Mouse (Mus musculus): Measurements from ENCODE around the gene Asb13. TPM values are rescaled to one million over a fixed set of nuclear protein-coding genes. Genes with fewer than 3 reads are reported as not detected.

Asb13 gene
- polyA plus RNA-seq, 1 experiment: 53.1 TPM

DNA sequence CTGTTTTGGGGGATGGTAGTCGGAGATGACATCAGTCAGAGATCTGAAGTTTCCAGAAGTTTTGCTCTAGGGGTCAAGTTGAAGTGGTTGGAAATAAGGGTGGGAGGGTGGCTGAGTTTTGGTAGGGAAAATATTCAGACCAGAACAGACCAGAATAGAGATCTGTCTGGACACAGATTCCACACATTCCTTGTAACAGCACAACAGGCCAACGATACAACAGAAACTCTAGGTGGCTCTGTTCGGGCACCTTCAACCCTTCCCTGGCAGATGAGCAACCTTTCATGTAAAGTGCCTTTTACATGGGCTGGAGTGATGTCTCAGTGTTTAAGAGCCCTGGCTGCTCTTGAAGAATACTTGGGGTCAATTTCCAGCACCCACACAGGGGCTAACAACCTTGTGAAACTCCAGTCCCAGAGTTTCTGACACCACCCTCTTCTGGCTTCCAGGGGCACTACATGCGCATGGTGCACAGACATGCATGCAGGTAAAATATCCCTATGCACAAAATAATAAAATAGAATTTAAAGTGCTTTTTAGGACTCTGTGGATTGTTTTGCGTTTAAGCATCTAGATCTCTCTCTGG, 33.5 kb downstream of the Asb13 start:
- no peak for TF ChIP-seq POLR2A (IDR thresholded peaks at IDR 0.05; ENCODE audit: borderline replicate concordance, insufficient read depth, low read length)
- TF ChIP-seq CTCF (IDR thresholded peaks at IDR 0.05; ENCODE audit: borderline replicate concordance, insufficient read depth, low read depth, low read length): no peak
- H3K27ac ChIP-seq (ENCODE audit: insufficient read depth, low read length): no peak overlapping the region
- H3K4me1 ChIP-seq (ENCODE audit: control insufficient read depth, insufficient read depth, low read length): no peaks in the 10 kb centered on the region
- DNase-seq: no peak
- no peaks in the 10 kb centered on the region for H3K27me3 ChIP-seq (ENCODE audit: control insufficient read depth, insufficient read depth, low read length)
- H3K4me3 ChIP-seq (replicated peaks; ENCODE audit: insufficient read depth, low read depth, low read length): no peak overlapping the region
- WGBS: 88% methylated on average over 5 of the region's 5 CpGs

DNA sequence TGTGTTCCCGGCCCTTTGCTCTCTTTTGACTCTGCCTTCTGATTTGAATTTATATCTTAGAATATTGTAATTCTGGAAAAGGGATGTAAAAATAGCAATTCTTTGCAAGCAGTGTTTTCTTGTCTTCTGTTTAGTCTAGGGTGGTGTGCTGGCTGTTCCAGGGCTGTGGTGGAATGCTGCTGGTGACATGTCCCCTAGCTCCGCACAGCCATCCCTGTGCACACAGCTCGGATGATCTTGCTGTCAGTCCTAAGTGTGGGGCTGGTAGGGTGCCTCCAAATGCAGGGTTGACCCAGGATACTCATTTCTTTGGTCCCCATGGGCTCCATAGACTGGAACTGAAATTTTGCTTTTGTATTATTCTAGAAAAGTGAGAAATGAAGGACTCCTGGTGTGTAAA, 34.2 kb downstream of the Asb13 start:
- 96% methylated on average over 3 of the region's 3 CpGs for WGBS
- Histone ChIP-seq H3K4me3 (replicated peaks; ENCODE audit: insufficient read depth, low read depth, low read length) (no peak overlapping the region), H3K27me3 (ENCODE audit: control insufficient read depth, insufficient read depth, low read length) (no peaks in the 10 kb centered on the region), H3K4me1 (ENCODE audit: control insufficient read depth, insufficient read depth, low read length) (no peaks in the 10 kb centered on the region), H3K27ac (ENCODE audit: insufficient read depth, low read length) (no peak overlapping the region)
- DNase-seq: no peak
- TF ChIP-seq CTCF (IDR thresholded peaks at IDR 0.05; ENCODE audit: borderline replicate concordance, insufficient read depth, low read depth, low read length) (no peak), POLR2A (IDR thresholded peaks at IDR 0.05; ENCODE audit: borderline replicate concordance, insufficient read depth, low read length) (no peak)

- H3K4me1 ChIP-seq (ENCODE audit: control insufficient read depth, insufficient read depth, low read length): no peaks in the 10 kb centered on the region
- whole genome bisulfite sequencing: 90% methylated on average over 1 of the region's 1 CpGs
- no peak overlapping the region for H3K27ac ChIP-seq (ENCODE audit: insufficient read depth, low read length)
- TF ChIP-seq CTCF (IDR thresholded peaks at IDR 0.05; ENCODE audit: borderline replicate concordance, insufficient read depth, low read depth, low read length) (no peak), POLR2A (IDR thresholded peaks at IDR 0.05; ENCODE audit: borderline replicate concordance, insufficient read depth, low read length) (no peak)
- no peak for DNase-seq
- no peaks in the 10 kb centered on the region for H3K27me3 ChIP-seq (ENCODE audit: control insufficient read depth, insufficient read depth, low read length)
- H3K4me3 ChIP-seq (replicated peaks; ENCODE audit: insufficient read depth, low read depth, low read length): no peak overlapping the region
Observed at GRCm38 (mm10) chr13:3669611-3670010, 35.8 kb downstream of the Asb13 start.

GRCm38 (mm10) chr13:3670039-3670438, 36.2 kb downstream of the Asb13 start:
- WGBS: 41% methylated on average over 1 of the region's 1 CpGs
- no peak overlapping the region for H3K4me3 ChIP-seq (replicated peaks; ENCODE audit: insufficient read depth, low read depth, low read length)
- H3K4me1 ChIP-seq (ENCODE audit: control insufficient read depth, insufficient read depth, low read length): no peaks in the 10 kb centered on the region
- no peak for DNase-seq
- no peaks in the 10 kb centered on the region for H3K27me3 ChIP-seq (ENCODE audit: control insufficient read depth, insufficient read depth, low read length)
- H3K27ac ChIP-seq (ENCODE audit: insufficient read depth, low read length): no peak overlapping the region
- TF ChIP-seq POLR2A (IDR thresholded peaks at IDR 0.05; ENCODE audit: borderline replicate concordance, insufficient read depth, low read length): no peak
- TF ChIP-seq CTCF (IDR thresholded peaks at IDR 0.05; ENCODE audit: borderline replicate concordance, insufficient read depth, low read depth, low read length): no peak

DNA sequence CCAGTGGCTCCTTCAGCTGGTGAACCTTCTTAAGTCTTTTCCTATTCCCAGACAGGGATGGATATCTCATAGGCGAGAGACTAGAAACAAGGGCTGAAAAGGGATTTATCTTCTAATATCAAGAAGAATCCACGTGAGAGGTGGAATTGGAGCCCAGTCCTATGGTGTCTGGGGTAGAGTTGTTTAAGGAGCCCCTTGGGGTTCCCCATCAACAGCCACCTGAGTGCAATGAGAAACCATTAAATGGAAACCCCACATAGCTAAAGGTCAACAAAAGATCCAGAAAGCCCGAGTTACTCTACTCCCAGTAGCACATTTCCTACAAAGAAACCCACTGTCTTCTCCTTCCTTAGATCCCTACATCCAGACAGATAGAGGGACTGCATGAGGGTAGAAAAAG, 39.3 kb downstream of the Asb13 start:
- no peaks in the 10 kb centered on the region for H3K27me3 ChIP-seq (ENCODE audit: control insufficient read depth, insufficient read depth, low read length)
- DNase-seq: no peak
- H3K27ac ChIP-seq (ENCODE audit: insufficient read depth, low read length): no peak overlapping the region
- H3K4me3 ChIP-seq (replicated peaks; ENCODE audit: insufficient read depth, low read depth, low read length): no peak overlapping the region
- TF ChIP-seq CTCF (IDR thresholded peaks at IDR 0.05; ENCODE audit: borderline replicate concordance, insufficient read depth, low read depth, low read length) (no peak), POLR2A (IDR thresholded peaks at IDR 0.05; ENCODE audit: borderline replicate concordance, insufficient read depth, low read length) (no peak)
- H3K4me1 ChIP-seq (ENCODE audit: control insufficient read depth, insufficient read depth, low read length): no peaks in the 10 kb centered on the region
- 80% methylated on average over 3 of the region's 3 CpGs for WGBS

GRCm38 (mm10) chr13:3673622-3674021, 39.8 kb downstream of the Asb13 start:
- TF ChIP-seq POLR2A (IDR thresholded peaks at IDR 0.05; ENCODE audit: borderline replicate concordance, insufficient read depth, low read length) (no peak), CTCF (IDR thresholded peaks at IDR 0.05; ENCODE audit: borderline replicate concordance, insufficient read depth, low read depth, low read length) (no peak)
- no peak for DNase-seq
- no peak overlapping the region for H3K4me3 ChIP-seq (replicated peaks; ENCODE audit: insufficient read depth, low read depth, low read length)
- no peaks in the 10 kb centered on the region for H3K4me1 ChIP-seq (ENCODE audit: control insufficient read depth, insufficient read depth, low read length)
- no peaks in the 10 kb centered on the region for H3K27me3 ChIP-seq (ENCODE audit: control insufficient read depth, insufficient read depth, low read length)
- H3K27ac ChIP-seq (ENCODE audit: insufficient read depth, low read length): no peak overlapping the region
- WGBS: 58% methylated on average over 4 of the region's 4 CpGs

DNA sequence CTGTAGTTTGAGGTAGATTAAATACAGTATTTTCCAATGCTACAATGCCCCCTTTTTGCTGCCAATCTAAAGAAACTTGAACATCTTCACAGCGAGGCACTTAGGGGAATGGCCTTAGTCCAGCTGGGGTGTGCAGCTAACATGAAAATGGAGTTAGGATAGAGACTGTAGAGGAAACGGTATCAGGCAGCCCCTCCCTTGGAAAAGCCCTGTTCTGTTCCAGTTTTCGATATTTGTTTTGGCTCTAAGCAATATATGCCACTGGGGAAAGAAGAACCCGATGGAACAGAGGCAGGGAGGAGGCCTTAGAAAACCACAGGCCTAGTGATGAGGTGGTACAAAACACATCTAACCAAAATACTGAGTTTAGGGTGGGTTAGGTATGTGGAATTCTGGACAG, 42.0 kb downstream of the Asb13 start:
- Histone ChIP-seq H3K27ac (ENCODE audit: insufficient read depth, low read length) (no peak overlapping the region), H3K4me3 (replicated peaks; ENCODE audit: insufficient read depth, low read depth, low read length) (no peak overlapping the region), H3K27me3 (ENCODE audit: control insufficient read depth, insufficient read depth, low read length) (no peaks in the 10 kb centered on the region), H3K4me1 (ENCODE audit: control insufficient read depth, insufficient read depth, low read length) (no peaks in the 10 kb centered on the region)
- 74% methylated on average over 4 of the region's 4 CpGs for WGBS
- DNase-seq: no peak
- TF ChIP-seq POLR2A (IDR thresholded peaks at IDR 0.05; ENCODE audit: borderline replicate concordance, insufficient read depth, low read length): no peak
- no peak for TF ChIP-seq CTCF (IDR thresholded peaks at IDR 0.05; ENCODE audit: borderline replicate concordance, insufficient read depth, low read depth, low read length)

DNA sequence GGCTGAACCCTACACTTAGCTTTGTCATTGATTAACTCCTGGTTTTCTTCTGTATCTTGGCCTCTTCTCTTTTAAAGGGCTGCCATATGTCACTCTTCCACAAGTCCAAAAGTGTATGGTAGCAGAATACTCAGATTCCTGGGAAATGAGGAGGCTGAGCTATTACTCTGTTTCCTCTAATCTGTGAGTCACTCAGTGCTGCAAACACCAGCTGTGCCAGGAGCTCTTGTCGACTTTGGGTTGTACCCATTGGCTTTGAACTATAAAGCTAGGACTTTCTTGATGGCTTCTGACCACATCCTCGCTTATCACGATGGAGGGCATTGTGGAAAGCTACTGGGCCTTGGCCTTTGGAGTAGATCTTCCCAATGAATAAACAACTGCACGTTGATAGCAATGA, 45.3 kb downstream of the Asb13 start:
- 86% methylated on average over 4 of the region's 4 CpGs for WGBS
- TF ChIP-seq CTCF (IDR thresholded peaks at IDR 0.05; ENCODE audit: borderline replicate concordance, insufficient read depth, low read depth, low read length) (no peak), POLR2A (IDR thresholded peaks at IDR 0.05; ENCODE audit: borderline replicate concordance, insufficient read depth, low read length) (no peak)
- no peak overlapping the region for H3K4me3 ChIP-seq (replicated peaks; ENCODE audit: insufficient read depth, low read depth, low read length)
- no peak for DNase-seq
- H3K27me3 ChIP-seq (ENCODE audit: control insufficient read depth, insufficient read depth, low read length): no peaks in the 10 kb centered on the region
- no peak overlapping the region for H3K27ac ChIP-seq (ENCODE audit: insufficient read depth, low read length)
- no peaks in the 10 kb centered on the region for H3K4me1 ChIP-seq (ENCODE audit: control insufficient read depth, insufficient read depth, low read length)

Data from cerebellum, adult 2 months (tissue).